Mouse (Mus musculus) cerebellum, adult 2 months (tissue): ENCODE results near the gene Ucp1.

Source experiments
- CTCF ChIP-seq: fragments of 200-500 bp; IDR thresholded peaks from 2 replicates; pipeline ENCODE4 v1.5.1; 2011; ENCODE audit warnings: low read depth, mild to moderate bottlenecking, control low read depth, low read length, moderate library complexity, borderline replicate concordance; ENCODE audit not compliant: insufficient read depth
- POLR2A ChIP-seq: fragments of 200-500 bp; IDR thresholded peaks from 2 replicates; pipeline ENCODE4 v1.6.1; 2011; ENCODE audit warnings: low read length, control low read depth, borderline replicate concordance; ENCODE audit not compliant: insufficient read depth

DNA sequence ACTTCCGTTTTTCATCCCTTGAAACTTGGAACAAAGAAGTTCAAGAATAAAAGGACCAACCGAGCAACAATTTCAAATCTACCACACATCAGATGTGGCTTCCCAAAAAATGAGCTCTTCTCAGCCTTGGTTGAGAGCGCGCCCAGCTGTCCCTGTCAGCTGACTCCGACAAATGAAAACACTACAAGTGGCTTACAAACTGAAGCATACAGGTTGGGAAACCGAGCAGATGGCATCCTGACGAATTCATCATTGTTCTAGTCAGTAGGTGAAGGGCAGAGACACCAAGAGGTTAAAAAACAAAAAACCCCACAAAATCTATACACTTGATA, 41.4 kb downstream of the Ucp1 start:
- TF ChIP-seq POLR2A (no peak), CTCF (no peak)
